Mouse (Mus musculus) cerebellum, adult 2 months (tissue): ENCODE measurements around the gene Cd163. TPM values are rescaled to one million over a fixed set of nuclear protein-coding genes. Genes with fewer than 3 reads are reported as not detected.

Experiments used
- DNase-seq, 2 experiments: peaks; one replicate each; pipeline ENCODE4 v3.0.0; 2021
- H3K27ac ChIP-seq: fragments of 200-500 bp; 2 replicates; pipeline ENCODE4 v1.5.1; 2012; ENCODE audit warnings: low read length, control low read depth, inconsistent platforms; ENCODE audit not compliant: insufficient read depth
- H3K27me3 ChIP-seq: fragments of 200-500 bp; 2 replicates; pipeline ENCODE4 v1.6.1; 2012; ENCODE audit warnings: inconsistent platforms, mild to moderate bottlenecking, low read length, moderate library complexity; ENCODE audit not compliant: control insufficient read depth, insufficient read depth
- H3K4me1 ChIP-seq: fragments of 200-500 bp; 2 replicates; pipeline ENCODE4 v1.6.1; 2011; ENCODE audit warnings: low read length; ENCODE audit not compliant: control insufficient read depth, insufficient read depth
- H3K4me3 ChIP-seq: fragments of 200-500 bp; replicated peaks from 2 replicates; pipeline ENCODE3; 2011; ENCODE audit warnings: mild to moderate bottlenecking, low read depth, low read length, control low read depth; ENCODE audit not compliant: insufficient read depth
- CTCF ChIP-seq: fragments of 200-500 bp; IDR thresholded peaks from 2 replicates; pipeline ENCODE4 v1.5.1; 2011; ENCODE audit warnings: low read depth, mild to moderate bottlenecking, control low read depth, low read length, moderate library complexity, borderline replicate concordance; ENCODE audit not compliant: insufficient read depth
- POLR2A ChIP-seq: fragments of 200-500 bp; IDR thresholded peaks from 2 replicates; pipeline ENCODE4 v1.6.1; 2011; ENCODE audit warnings: low read length, control low read depth, borderline replicate concordance; ENCODE audit not compliant: insufficient read depth
- WGBS: fragments of 180-500 bp; shearing (Covaris S2); methylation state at CpG from one replicate; pipeline ENCODE4 v1.1.7; 2018; 5-methylcytosine and 5-hydroxymethylcytosine counted together
- polyA plus RNA-seq: library from polyadenylated mRNA; depleted of rRNA; stranded (reverse); fragments of >200 nt; gene quantifications from 2 replicates; pipeline ENCODE4 v1.2.3, GENCODE M21; 2012

Gene Cd163
- polyA plus RNA-seq, 1 experiment, result 0.29 TPM

DNA sequence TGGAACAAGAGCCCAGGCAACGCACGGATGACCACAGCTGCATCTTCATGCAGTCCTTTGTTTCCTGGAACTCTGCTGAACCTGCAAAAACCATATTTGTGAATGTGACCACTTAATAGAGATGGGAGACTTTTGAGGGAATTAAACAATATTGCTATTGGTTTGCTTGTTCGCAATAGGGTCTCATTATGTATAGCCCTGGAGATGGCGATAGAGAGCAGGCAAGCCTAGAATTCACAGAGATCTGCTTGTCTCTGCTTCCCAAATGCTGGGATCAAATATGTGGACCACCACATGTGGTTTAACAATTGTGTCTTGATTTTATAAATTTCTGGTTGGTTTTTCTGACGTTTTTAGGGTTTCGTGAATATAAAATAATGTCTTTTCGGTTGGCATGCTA is 25.2 kb downstream of the Cd163 start:
- Histone ChIP-seq H3K27ac (no peak overlapping the region), H3K27me3 (no peaks in the 10 kb centered on the region), H3K4me1 (no peaks in the 10 kb centered on the region), H3K4me3 (no peak overlapping the region)
- DNase-seq, result no peak
- TF ChIP-seq CTCF, result no peak
- no peak for TF ChIP-seq POLR2A
- WGBS, result 94% methylated on average over 7 of the region's 7 CpGs

- Histone ChIP-seq H3K27me3 (no peaks in the 10 kb centered on the region), H3K4me1 (no peaks in the 10 kb centered on the region), H3K4me3 (no peak overlapping the region), H3K27ac (no peak overlapping the region)
- WGBS, result 67% methylated on average over 4 of the region's 4 CpGs
- no peak for TF ChIP-seq CTCF
- no peak for TF ChIP-seq POLR2A
- no peak for DNase-seq
These were observed 40.6 kb downstream of the Cd163 start for GRCm38 (mm10) chr6:124345096-124345495.

DNA sequence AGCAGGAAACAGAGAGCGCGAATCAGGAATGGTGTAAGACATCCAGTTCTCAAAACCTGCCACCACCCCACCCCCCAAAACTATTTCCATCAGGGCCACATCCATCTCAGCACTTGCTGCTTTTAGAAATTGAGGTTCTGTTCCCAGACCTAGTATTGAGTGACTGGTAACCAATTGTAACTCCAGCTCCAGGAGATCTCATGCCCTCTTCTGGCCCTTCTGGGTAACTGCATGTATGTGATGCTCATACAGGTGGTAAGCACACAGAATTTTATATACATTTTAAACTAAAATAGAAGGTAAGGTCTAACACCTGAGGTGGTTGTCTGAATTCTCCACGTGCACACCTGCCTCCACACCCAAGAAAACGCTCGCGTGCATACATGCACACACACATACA is 42.2 kb downstream of the Cd163 start:
- 88% methylated on average over 6 of the region's 6 CpGs for WGBS
- no peak overlapping the region for H3K27ac ChIP-seq
- no peak overlapping the region for H3K4me3 ChIP-seq
- no peaks in the 10 kb centered on the region for H3K27me3 ChIP-seq
- H3K4me1 ChIP-seq, result no peaks in the 10 kb centered on the region
- no peak for DNase-seq
- TF ChIP-seq POLR2A (no peak), CTCF (no peak)

GRCm38 (mm10) chr6:124353246-124353645 is 48.8 kb downstream of the Cd163 start:
- Histone ChIP-seq H3K27me3 (no peaks in the 10 kb centered on the region), H3K4me1 (no peaks in the 10 kb centered on the region), H3K27ac (no peak overlapping the region), H3K4me3 (no peak overlapping the region)
- TF ChIP-seq CTCF (no peak), POLR2A (no peak)
- DNase-seq, result no peak
- WGBS, result 89% methylated on average over 2 of the region's 2 CpGs

DNA sequence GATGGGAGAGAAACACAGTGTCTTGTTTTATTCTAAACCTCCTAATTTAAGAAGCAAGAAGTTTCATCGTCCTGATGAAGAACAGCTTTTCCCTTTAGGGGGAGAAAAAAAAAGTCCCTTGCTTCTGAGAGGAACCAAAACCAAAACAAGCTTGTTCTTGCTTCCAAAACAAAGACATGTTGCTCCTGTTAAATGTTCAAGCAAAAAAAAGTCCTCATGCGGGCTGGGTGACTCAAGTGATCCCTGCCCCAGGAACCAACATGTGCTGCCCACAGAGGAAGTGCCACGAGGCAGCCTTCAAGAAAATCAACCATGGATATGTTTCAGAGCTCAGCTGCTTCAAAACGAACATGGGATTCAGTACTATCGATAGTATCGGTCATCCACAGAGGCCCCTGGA is 54.5 kb downstream of the Cd163 start:
- H3K27me3 ChIP-seq, result no peaks in the 10 kb centered on the region
- TF ChIP-seq POLR2A (no peak), CTCF (no peak)

DNA sequence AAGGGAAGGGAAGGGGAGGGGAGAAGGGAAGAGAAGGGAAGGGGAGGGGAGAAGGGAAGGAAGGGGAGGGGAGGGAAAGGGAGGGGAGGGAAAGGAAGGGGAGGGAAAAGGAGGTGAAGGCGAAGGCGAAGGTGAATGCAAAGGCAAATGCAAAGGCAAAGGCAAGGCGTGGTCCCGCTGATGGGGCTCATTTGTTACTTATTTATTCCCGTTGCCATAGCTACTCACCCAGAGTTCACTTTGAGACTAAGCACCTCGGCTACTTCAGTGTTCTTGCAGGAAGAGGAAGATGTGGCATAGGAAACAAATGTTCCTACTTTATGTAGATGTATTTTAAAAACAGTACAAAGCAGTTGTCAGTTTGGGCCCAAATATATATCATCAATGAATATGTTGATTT is 56.1 kb downstream of the Cd163 start:
- no peak overlapping the region for H3K27ac ChIP-seq
- DNase-seq, result no peak
- H3K4me1 ChIP-seq, result no peaks in the 10 kb centered on the region
- H3K4me3 ChIP-seq, result no peak overlapping the region
- TF ChIP-seq POLR2A, result no peak
- no peak for TF ChIP-seq CTCF
- 61% methylated on average over 6 of the region's 6 CpGs for WGBS
- H3K27me3 ChIP-seq, result no peaks in the 10 kb centered on the region

More for the DNA sequence above, 54.5 kb downstream of the Cd163 start:
- no peak for DNase-seq
- Histone ChIP-seq H3K27ac (no peak overlapping the region), H3K4me1 (no peaks in the 10 kb centered on the region), H3K4me3 (no peak overlapping the region)
- 84% methylated on average over 6 of the region's 6 CpGs for WGBS

DNA sequence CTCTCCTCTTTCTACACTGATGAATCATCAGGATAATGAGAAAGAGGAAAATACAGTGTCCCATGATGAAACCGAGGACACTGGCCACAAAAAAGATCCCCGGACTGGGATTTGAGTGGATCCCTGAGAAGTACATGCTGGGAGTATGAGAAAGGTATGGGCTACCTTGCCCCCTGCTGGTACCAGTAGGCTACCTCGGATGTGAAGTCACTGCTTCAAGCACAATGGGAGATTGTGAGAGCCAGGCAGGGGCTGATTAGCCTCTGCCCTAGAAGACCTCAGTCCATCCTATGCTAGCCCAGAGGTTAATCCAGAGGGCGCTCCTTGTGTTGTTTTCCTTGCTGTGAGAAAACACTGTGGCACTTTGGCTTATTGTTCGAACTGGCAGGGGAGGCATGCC is 59.9 kb downstream of the Cd163 start:
- H3K4me3 ChIP-seq, result no peak overlapping the region
- 58% methylated on average over 5 of the region's 5 CpGs for WGBS

GRCm38 (mm10) chr6:124373584-124374206 is 69.2 kb downstream of the Cd163 start:
- Histone ChIP-seq H3K4me1 (no peaks in the 10 kb centered on the region), H3K4me3 (no peak overlapping the region), H3K27ac (no peak overlapping the region), H3K27me3 (no peaks in the 10 kb centered on the region)
- WGBS, result 91% methylated on average over 6 of the region's 6 CpGs
- no peak for DNase-seq
- TF ChIP-seq CTCF, result no peak
- no peak for TF ChIP-seq POLR2A

More for the DNA sequence above, 59.9 kb downstream of the Cd163 start:
- TF ChIP-seq POLR2A (no peak), CTCF (no peak)
- Histone ChIP-seq H3K27ac (no peak overlapping the region), H3K27me3 (no peaks in the 10 kb centered on the region), H3K4me1 (no peaks in the 10 kb centered on the region)
- no peak for DNase-seq

DNA sequence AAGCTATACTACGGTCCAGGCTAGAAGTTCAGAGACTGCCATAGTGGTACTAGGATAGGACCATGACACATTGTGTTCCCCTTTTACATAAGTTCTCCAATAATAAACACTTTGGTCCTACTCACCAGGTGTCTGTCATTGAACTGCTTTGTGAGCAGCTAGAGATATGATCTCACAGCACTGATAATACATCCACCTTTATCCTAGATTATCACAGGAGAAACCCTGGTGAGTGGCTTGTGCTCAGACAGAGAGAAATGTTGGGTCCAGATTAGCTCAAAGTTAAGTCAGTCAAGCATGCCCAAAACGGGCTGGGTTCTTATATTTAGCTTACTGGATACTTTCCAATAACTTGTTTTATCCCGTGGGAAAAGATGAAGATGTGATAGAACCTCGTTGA is 70.2 kb downstream of the Cd163 start:
- H3K4me1 ChIP-seq, result no peaks in the 10 kb centered on the region
- no peak for DNase-seq
- WGBS, result 62% methylated on average over 4 of the region's 4 CpGs
- H3K4me3 ChIP-seq, result no peak overlapping the region
- no peak overlapping the region for H3K27ac ChIP-seq
- H3K27me3 ChIP-seq, result no peaks in the 10 kb centered on the region
- TF ChIP-seq CTCF (no peak), POLR2A (no peak)
